Mouse (Mus musculus) myocyte (in vitro differentiated cells): ENCODE results near the gene Lsm2. TPM values are rescaled to one million over a fixed set of nuclear protein-coding genes. Genes with fewer than 3 reads are reported as not detected.
"Not testable (repeated sequence)": the region's sequence is repeated elsewhere in the genome, so short reads cannot be mapped to it uniquely, and the experiment has no call there.

Experiments
- H3K27me3 ChIP-seq: one replicate; pipeline ENCODE4 v1.6.1; 2011; ENCODE audit not compliant: control insufficient read depth, insufficient read depth, insufficient read length
- H3K36me3 ChIP-seq: one replicate; pipeline ENCODE4 v1.6.1; 2011; ENCODE audit not compliant: control insufficient read depth, insufficient read depth
- H3K4me2 ChIP-seq: one replicate; pipeline ENCODE4 v1.6.1; 2011; ENCODE audit warnings: low read depth, control low read depth
- H3K4me3 ChIP-seq: one replicate; pipeline ENCODE4 v1.5.1; 2011; ENCODE audit warnings: mild to moderate bottlenecking, control low read depth, moderate library complexity
- H3K79me2 ChIP-seq: one replicate; pipeline ENCODE4 v1.6.1; 2011; ENCODE audit not compliant: control insufficient read depth, insufficient read depth
- H3ac ChIP-seq: one replicate; pipeline ENCODE4 v1.6.1; 2011; ENCODE audit not compliant: control insufficient read depth, insufficient read length
- CEBPB ChIP-seq: IDR thresholded peaks from 2 replicates; pipeline ENCODE4 v1.6.1; 2011; ENCODE audit warnings: mild to moderate bottlenecking, moderate library complexity; ENCODE audit not compliant: poor library complexity, insufficient read depth, severe bottlenecking
- E2F4 ChIP-seq: IDR thresholded peaks from one replicate; pipeline ENCODE4 v1.6.1; 2011; ENCODE audit warnings: mild to moderate bottlenecking, control low read depth, moderate library complexity; ENCODE audit not compliant: insufficient read depth
- MAX ChIP-seq: IDR thresholded peaks from one replicate; pipeline ENCODE4 v1.6.1; 2011; ENCODE audit warnings: low read depth, mild to moderate bottlenecking, control low read depth
- MYOD1 ChIP-seq, 3 experiments: IDR thresholded peaks; one replicate each; pipeline ENCODE4 v1.6.1; 2011; ENCODE audit warnings: control low read depth in 2 of 3, low read depth in 2 of 3, mild to moderate bottlenecking in 2 of 3, moderate library complexity in 1 of 3; ENCODE audit not compliant: insufficient read length in 2 of 3, control insufficient read depth in 1 of 3
- MYOG ChIP-seq, 3 experiments: IDR thresholded peaks; one replicate each; pipeline ENCODE4 v1.6.1; 2011; ENCODE audit warnings: control low read depth in 2 of 3, low read depth in 2 of 3, mild to moderate bottlenecking in 2 of 3; ENCODE audit not compliant: insufficient read length in 2 of 3, control insufficient read depth in 1 of 3, insufficient read depth in 1 of 3
- POLR2A ChIP-seq: IDR thresholded peaks from one replicate; pipeline ENCODE4 v1.6.1; 2011; ENCODE audit warnings: low read depth, mild to moderate bottlenecking, control low read depth, moderate library complexity; ENCODE audit not compliant: insufficient read length
- POLR2AphosphoS2 ChIP-seq: IDR thresholded peaks from one replicate; pipeline ENCODE4 v1.6.1; 2011; ENCODE audit warnings: low read depth, control low read depth; ENCODE audit not compliant: insufficient read length
- REST ChIP-seq: IDR thresholded peaks from one replicate; pipeline ENCODE4 v1.6.1; 2011; ENCODE audit warnings: mild to moderate bottlenecking, control low read depth, moderate library complexity; ENCODE audit not compliant: insufficient read depth, insufficient read length
- SRF ChIP-seq: IDR thresholded peaks from one replicate; pipeline ENCODE4 v1.6.1; 2011; ENCODE audit warnings: low read depth; ENCODE audit not compliant: control insufficient read depth, insufficient read length
- TCF12 ChIP-seq: IDR thresholded peaks from one replicate; pipeline ENCODE4 v1.6.1; 2011; ENCODE audit warnings: mild to moderate bottlenecking, control low read depth; ENCODE audit not compliant: poor library complexity, insufficient read depth, severe bottlenecking
- TCF3 ChIP-seq: IDR thresholded peaks from one replicate; pipeline ENCODE4 v1.6.1; 2011; ENCODE audit warnings: low read depth, control low read depth; ENCODE audit not compliant: insufficient read length
- USF1 ChIP-seq: IDR thresholded peaks from one replicate; pipeline ENCODE4 v1.6.1; 2011; ENCODE audit warnings: low read depth, mild to moderate bottlenecking, control low read depth, moderate library complexity
- polyA plus RNA-seq: library from polyadenylated mRNA; unstranded; fragments of >200 nt; fragmentation: generic; extraction: Trizol; gene quantifications from one replicate; pipeline ENCODE4 v1.2.1, GENCODE M21; 2012; ENCODE audit warnings: missing spikeins

Lsm2 gene
- polyA plus RNA-seq, 1 experiment, result 52.3 TPM

GRCm38 (mm10) chr17:35004075-35004717, 22.5 kb downstream of the Lsm2 start:
- peaks cover 37% of the 10 kb centered on the region for H3K36me3 ChIP-seq
- H3K27me3 ChIP-seq, result no peaks in the 10 kb centered on the region

GRCm38 (mm10) chr17:35005158-35005557, 23.5 kb downstream of the Lsm2 start:
- H3K79me2 ChIP-seq, result peaks cover 50% of the 10 kb centered on the region
- H3K27me3 ChIP-seq, result no peaks in the 10 kb centered on the region
- no peak overlapping the region for H3ac ChIP-seq
- H3K4me2 ChIP-seq, result no peak overlapping the region
- no peak overlapping the region for H3K4me3 ChIP-seq
- no peak for TF ChIP-seq TCF12
- no peak for TF ChIP-seq REST
- no peak for TF ChIP-seq MAX
- no peak for TF ChIP-seq USF1
- TF ChIP-seq CEBPB, result no peak
- TF ChIP-seq POLR2AphosphoS2, result no peak
- TF ChIP-seq MYOD1 (IDR thresholded peaks at IDR 0.05; ENCODE audit: control insufficient read depth in 1 of 3, insufficient read length in 2 of 3, low read depth in 2 of 3), result no peak
- TF ChIP-seq E2F4, result no peak
- no peak for TF ChIP-seq TCF3
- no peak for TF ChIP-seq SRF
- no peak for TF ChIP-seq POLR2A
- TF ChIP-seq MYOG (IDR thresholded peaks at IDR 0.05; ENCODE audit: control insufficient read depth in 1 of 3, insufficient read depth in 1 of 3, insufficient read length in 2 of 3, low read depth in 2 of 3), result no peak
- H3K36me3 ChIP-seq, result peaks cover 42% of the 10 kb centered on the region

More at GRCm38 (mm10) chr17:35004075-35004717, 22.5 kb downstream of the Lsm2 start:
- H3ac ChIP-seq, result no peak overlapping the region
- no peak overlapping the region for H3K4me2 ChIP-seq
- H3K79me2 ChIP-seq, result peaks cover 59% of the 10 kb centered on the region
- H3K4me3 ChIP-seq, result peak overlapping the region; percentile 98
- TF ChIP-seq MYOG (IDR thresholded peaks at IDR 0.05; ENCODE audit: control insufficient read depth in 1 of 3, insufficient read depth in 1 of 3, insufficient read length in 2 of 3, low read depth in 2 of 3), result no peak
- TF ChIP-seq POLR2A, result no peak
- no peak for TF ChIP-seq MYOD1 (IDR thresholded peaks at IDR 0.05; ENCODE audit: control insufficient read depth in 1 of 3, insufficient read length in 2 of 3, low read depth in 2 of 3)
- TF ChIP-seq TCF12, result no peak
- no peak for TF ChIP-seq MAX
- no peak for TF ChIP-seq CEBPB
- TF ChIP-seq USF1, result no peak
- no peak for TF ChIP-seq SRF
- no peak for TF ChIP-seq E2F4
- no peak for TF ChIP-seq TCF3
- TF ChIP-seq REST, result no peak
- no peak for TF ChIP-seq POLR2AphosphoS2

- Histone ChIP-seq H3K79me2 (peaks cover 50% of the 10 kb centered on the region), H3K36me3 (peaks cover 45% of the 10 kb centered on the region)
- H3K4me2 ChIP-seq, H3K27me3 ChIP-seq, H3ac ChIP-seq, H3K4me3 ChIP-seq: not testable (repeated sequence)
Observed at GRCm38 (mm10) chr17:35005902-35006301, 24.2 kb downstream of the Lsm2 start.

- no peak overlapping the region for H3K4me2 ChIP-seq
- H3ac ChIP-seq, result no peak overlapping the region
- TF ChIP-seq REST, result no peak
- no peak for TF ChIP-seq MYOG (IDR thresholded peaks at IDR 0.05; ENCODE audit: control insufficient read depth in 1 of 3, insufficient read depth in 1 of 3, insufficient read length in 2 of 3, low read depth in 2 of 3)
- no peak for TF ChIP-seq POLR2AphosphoS2
- TF ChIP-seq E2F4, result no peak
- TF ChIP-seq POLR2A, result no peak
- H3K4me3 ChIP-seq, result no peak overlapping the region
- no peaks in the 10 kb centered on the region for H3K27me3 ChIP-seq
- H3K36me3 ChIP-seq, result peaks cover 49% of the 10 kb centered on the region
- H3K79me2 ChIP-seq, result peaks cover 36% of the 10 kb centered on the region
Observed at GRCm38 (mm10) chr17:35007387-35007991, 25.8 kb downstream of the Lsm2 start.

- Histone ChIP-seq H3K4me2 (no peak overlapping the region), H3ac (no peak overlapping the region), H3K79me2 (peaks cover 15% of the 10 kb centered on the region), H3K27me3 (no peaks in the 10 kb centered on the region), H3K4me3 (no peak overlapping the region), H3K36me3 (peaks cover 55% of the 10 kb centered on the region)
- no peak for TF ChIP-seq E2F4
- TF ChIP-seq TCF12, result no peak
- TF ChIP-seq USF1, result no peak
- no peak for TF ChIP-seq MYOG (IDR thresholded peaks at IDR 0.05; ENCODE audit: control insufficient read depth in 1 of 3, insufficient read depth in 1 of 3, insufficient read length in 2 of 3, low read depth in 2 of 3)
- TF ChIP-seq MAX, result no peak
- no peak for TF ChIP-seq POLR2AphosphoS2
- no peak for TF ChIP-seq POLR2A
- TF ChIP-seq CEBPB, result no peak
- no peak for TF ChIP-seq TCF3
- TF ChIP-seq MYOD1 (IDR thresholded peaks at IDR 0.05; ENCODE audit: control insufficient read depth in 1 of 3, insufficient read length in 2 of 3, low read depth in 2 of 3), result no peak
Observed at GRCm38 (mm10) chr17:35009586-35009985, 27.9 kb downstream of the Lsm2 start.
